In the genomic region with DNA sequence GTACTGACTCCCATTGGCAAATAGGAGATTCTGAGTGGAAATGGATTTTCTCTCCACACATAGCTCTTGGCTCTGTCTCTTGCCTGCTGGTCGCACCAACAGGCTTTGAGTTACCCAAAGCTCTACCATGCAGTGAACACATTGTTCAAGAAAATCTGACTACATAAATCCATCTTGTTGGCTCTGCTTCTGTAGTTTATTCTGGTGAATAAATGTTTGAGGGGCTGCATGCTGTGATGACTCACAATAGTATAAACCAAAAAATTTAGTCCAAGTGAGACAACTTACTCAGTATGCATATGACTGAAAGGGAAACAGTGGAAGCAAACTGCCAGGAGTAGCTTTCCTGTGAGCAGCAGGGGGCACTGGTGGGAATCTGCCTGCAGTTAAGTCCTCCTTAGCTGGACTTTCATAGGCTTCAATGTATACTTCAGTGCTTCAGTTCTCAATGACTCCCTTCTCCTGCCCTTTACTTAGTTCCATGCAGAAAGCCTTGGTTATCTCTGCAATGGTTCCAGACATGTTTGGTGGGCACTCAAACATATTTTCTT, we compare ENCODE assay signal across 16 mouse cellular contexts.
A peak's percentile ranks its signal among the peaks of the same experiment; 100 is the strongest.
DNase-seq lines count a peak whose midpoint lies in the region; ATAC-seq and TF ChIP-seq lines count a peak whose summit lies in the region.
"Had no signal": no experiment of that assay in that cellular context is flagged by ENCODE, and none has a peak within 500 bp of the region (broad histone marks: within the 10 kb centered on the region; RNA-seq: fewer than 3 reads in every experiment).

No protein-coding gene starts in this region.

- TF ChIP-seq POLR2A in ES-Bruce4 (IDR thresholded peaks at IDR 0.05; ENCODE audit: insufficient read depth, low read length), result no peak

- H3K9me3 ChIP-seq in ES-Bruce4 (replicated peaks; ENCODE audit: control insufficient read depth, insufficient read depth, low read length, poor library complexity, severe bottlenecking), result no peaks in the 10 kb centered on the region
- no peaks in the 10 kb centered on the region for H3K9me3 ChIP-seq in liver, embryonic 12.5 days (replicated peaks)
- H3K9me3 ChIP-seq: heart, embryonic 15.5 days; liver, embryonic 15.5 days; megakaryocyte, embryonic 14.5 days had no signal

- DNase-seq in layer of hippocampus, adult 2 months (ENCODE audit: low spot score in 2 of 2), result no peak
- DNase-seq in layer of hippocampus, adult 18-20 months (ENCODE audit: low spot score in 2 of 2), result no peak
- peak; percentile 55 for DNase-seq in brain, adult 2 months (ENCODE audit: low read depth, low spot score)
- DNase-seq in cerebellum, postnatal 36 days, result peak; percentile 37 to 55
- no peak for DNase-seq in MN1 (ENCODE audit: low spot score)
- DNase-seq: gastrocnemius, postnatal 36 days; kidney, postnatal 25 days; thymus, postnatal 4 days had no signal

- H3K4me1 ChIP-seq in ES-Bruce4 (ENCODE audit: control insufficient read depth, insufficient read depth, low read length), result no peaks in the 10 kb centered on the region
- H3K4me1 ChIP-seq in liver, embryonic 12.5 days, result no peaks in the 10 kb centered on the region
- H3K4me1 ChIP-seq: heart, embryonic 15.5 days; liver, embryonic 15.5 days; megakaryocyte, embryonic 14.5 days had no signal

- H3K4me3 ChIP-seq in layer of hippocampus, adult 2 months, result no peak overlapping the region
- no peak overlapping the region for H3K4me3 ChIP-seq in ES-Bruce4 (ENCODE audit: low read depth, low read length)
- H3K4me3 ChIP-seq in liver, embryonic 12.5 days, result no peak overlapping the region
- H3K4me3 ChIP-seq: heart, embryonic 15.5 days; liver, embryonic 15.5 days; megakaryocyte, embryonic 14.5 days; myocyte had no signal

- peak; percentile 57 for TF ChIP-seq CTCF in layer of hippocampus, adult 2 months (conservative IDR thresholded peaks at IDR 0.05)
- peak; percentile 31 for TF ChIP-seq CTCF in ES-Bruce4 (IDR thresholded peaks at IDR 0.05; ENCODE audit: low read depth, low read length)

- no peak overlapping the region for H3K9ac ChIP-seq in ES-Bruce4 (ENCODE audit: low read depth, poor library complexity, severe bottlenecking)
- no peak overlapping the region for H3K9ac ChIP-seq in liver, embryonic 12.5 days
- H3K9ac ChIP-seq: heart, embryonic 15.5 days; liver, embryonic 15.5 days had no signal

- TF ChIP-seq EP300 in ES-Bruce4 (IDR thresholded peaks at IDR 0.05; ENCODE audit: insufficient read depth, low read depth, low read length), result no peak

- H3K27ac ChIP-seq in layer of hippocampus, adult 2 months, result no peak overlapping the region
- no peak overlapping the region for H3K27ac ChIP-seq in ES-Bruce4 (ENCODE audit: insufficient read depth, low read length)
- no peak overlapping the region for H3K27ac ChIP-seq in liver, embryonic 12.5 days
- H3K27ac ChIP-seq: heart, embryonic 15.5 days; liver, embryonic 15.5 days had no signal

- H3K27me3 ChIP-seq in ES-Bruce4 (ENCODE audit: control insufficient read depth, insufficient read depth, low read length, poor library complexity, severe bottlenecking), result no peaks in the 10 kb centered on the region
- H3K27me3 ChIP-seq in liver, embryonic 12.5 days (replicated peaks), result no peaks in the 10 kb centered on the region
- H3K27me3 ChIP-seq: heart, embryonic 15.5 days; liver, embryonic 15.5 days; megakaryocyte, embryonic 14.5 days had no signal

- no peak for ATAC-seq in liver, embryonic 12.5 days
- ATAC-seq: forebrain, embryonic 14.5 days; hindbrain, embryonic 16.5 days had no signal

- no peaks in the 10 kb centered on the region for H3K36me3 ChIP-seq in ES-Bruce4 (ENCODE audit: control insufficient read depth, insufficient read depth, low read length, poor library complexity, severe bottlenecking)
- no peaks in the 10 kb centered on the region for H3K36me3 ChIP-seq in liver, embryonic 12.5 days
- H3K36me3 ChIP-seq: heart, embryonic 15.5 days; liver, embryonic 15.5 days had no signal

- 64% methylated on average over 1 of the region's 1 CpGs for WGBS in liver, embryonic 12.5 days (ENCODE audit: insufficient replicate concordance)

- no peak overlapping the region for H3K4me2 ChIP-seq in liver, embryonic 12.5 days
- H3K4me2 ChIP-seq: heart, embryonic 15.5 days; liver, embryonic 15.5 days had no signal

Comparison
In these comparisons a context has a peak if more than half of its experiments do, and no peak if none do; other contexts are left out.
1. DNase-seq: peak in brain, adult 2 months (single experiment) and cerebellum, postnatal 36 days (2 of 2); none in layer of hippocampus, adult 2 months (0 of 2), layer of hippocampus, adult 18-20 months (0 of 2) and MN1 (single experiment).